Mouse (Mus musculus) CH12.LX (cell line): ENCODE data around the gene Zfp148. TPM values are rescaled to one million over a fixed set of nuclear protein-coding genes. Genes with fewer than 3 reads are reported as not detected.

Experiments used
- DNase-seq: peaks from one replicate; pipeline ENCODE4 v3.0.0-alpha.2; 2013; ENCODE audit errors: extremely low read depth
- H3K27ac ChIP-seq: 2 replicates; pipeline ENCODE4 v1.5.1; 2012; ENCODE audit warnings: low read depth, mild to moderate bottlenecking, control low read depth, moderate library complexity; ENCODE audit not compliant: insufficient read depth
- H3K27me3 ChIP-seq: replicated peaks from 2 replicates; pipeline ENCODE3; 2012; ENCODE audit warnings: inconsistent platforms
- H3K36me3 ChIP-seq, 2 experiments: replicated peaks in 1 of 2; 2 replicates each; pipeline versions ENCODE3 to v1.6.1; 2012; ENCODE audit warnings: inconsistent platforms in 1 of 2, low read length in 1 of 2, mild to moderate bottlenecking in 1 of 2, mixed read lengths in 1 of 2, moderate library complexity in 1 of 2; ENCODE audit not compliant: control insufficient read depth in 1 of 2, insufficient read depth in 1 of 2
- H3K4me1 ChIP-seq, 2 experiments: 2 replicates each; pipeline ENCODE4 v1.6.1; 2012; ENCODE audit warnings: inconsistent platforms in 1 of 2, moderate library complexity in 1 of 2; ENCODE audit not compliant: insufficient read depth in 2 of 2, control insufficient read depth in 1 of 2
- H3K4me2 ChIP-seq: 2 replicates; pipeline ENCODE4 v1.6.1; 2012; ENCODE audit warnings: low read depth, mild to moderate bottlenecking, control low read depth; ENCODE audit not compliant: poor library complexity, insufficient read depth, severe bottlenecking
- H3K4me3 ChIP-seq, 3 experiments: fragments of 150-350 bp in 1 of 3; sonication (generic) in 1 of 3; replicated peaks in 1 of 3; 2 replicates each; pipeline versions ENCODE3 to v1.5.1; 2011 to 2012; ENCODE audit warnings: low read depth in 2 of 3, low read length in 2 of 3, mild to moderate bottlenecking in 2 of 3, moderate library complexity in 2 of 3, control low read depth in 1 of 3, improper control_type of control experiment in 1 of 3, inconsistent platforms in 1 of 3, mixed read lengths in 1 of 3; ENCODE audit not compliant: poor library complexity in 1 of 3
- H3K79me2 ChIP-seq: replicated peaks from 2 replicates; pipeline ENCODE4 v1.6.1; 2012; ENCODE audit warnings: mild to moderate bottlenecking, moderate library complexity; ENCODE audit not compliant: control insufficient read depth, poor library complexity, insufficient read depth, severe bottlenecking; ENCODE audit errors: extremely low read depth
- H3K9ac ChIP-seq: 2 replicates; pipeline ENCODE4 v1.6.1; 2012; ENCODE audit warnings: low read depth, mild to moderate bottlenecking, control low read depth, moderate library complexity; ENCODE audit not compliant: insufficient read depth
- H3K9me3 ChIP-seq: replicated peaks from 2 replicates; pipeline ENCODE3; 2012; ENCODE audit warnings: low read length, inconsistent platforms, mixed read lengths
- E2F4 ChIP-seq: IDR thresholded peaks from 2 replicates; pipeline ENCODE4 v1.6.1; 2011; ENCODE audit warnings: low read depth, low read length, improper control_type of control experiment; ENCODE audit not compliant: insufficient replicate concordance
- ELF1 ChIP-seq: IDR thresholded peaks from 2 replicates; pipeline ENCODE4 v1.6.1; 2014; ENCODE audit warnings: low read depth, mild to moderate bottlenecking, inconsistent platforms, low read length, improper control_type of control experiment
- EP300 ChIP-seq: IDR thresholded peaks from 2 replicates; pipeline ENCODE4 v1.6.1; 2011; ENCODE audit warnings: low read length, improper control_type of control experiment
- ETS1 ChIP-seq: conservative IDR thresholded peaks from 2 replicates; pipeline ENCODE4 v1.6.1; 2012; ENCODE audit warnings: low read depth, mild to moderate bottlenecking, inconsistent platforms, low read length, improper control_type of control experiment, moderate library complexity
- GABPA ChIP-seq: IDR thresholded peaks from 2 replicates; pipeline ENCODE4 v1.6.1; 2012; ENCODE audit warnings: low read depth, low read length, improper control_type of control experiment, inconsistent platforms; ENCODE audit not compliant: insufficient replicate concordance
- HCFC1 ChIP-seq: IDR thresholded peaks from 2 replicates; pipeline ENCODE4 v1.6.1; 2012; ENCODE audit warnings: low read depth, mild to moderate bottlenecking, inconsistent platforms, low read length, improper control_type of control experiment
- JUND ChIP-seq: conservative IDR thresholded peaks from 2 replicates; pipeline ENCODE4 v1.6.1; 2011; ENCODE audit warnings: low read depth, low read length, improper control_type of control experiment
- KAT2A ChIP-seq: IDR thresholded peaks from 2 replicates; pipeline ENCODE4 v1.6.1; 2012; ENCODE audit warnings: low read length, improper control_type of control experiment, inconsistent platforms; ENCODE audit not compliant: insufficient replicate concordance
- MAFK ChIP-seq: IDR thresholded peaks from 2 replicates; pipeline ENCODE4 v1.6.1; 2011; ENCODE audit warnings: low read length, improper control_type of control experiment; ENCODE audit not compliant: insufficient replicate concordance
- MAX ChIP-seq: IDR thresholded peaks from 2 replicates; pipeline ENCODE4 v1.6.1; 2011; ENCODE audit warnings: low read length, improper control_type of control experiment
- MAZ ChIP-seq: IDR thresholded peaks from 2 replicates; pipeline ENCODE4 v1.6.1; 2012; ENCODE audit warnings: low read depth, mild to moderate bottlenecking, inconsistent platforms, low read length, improper control_type of control experiment, moderate library complexity
- MEF2A ChIP-seq: IDR thresholded peaks from 2 replicates; pipeline ENCODE4 v1.6.1; 2014; ENCODE audit warnings: low read depth, mild to moderate bottlenecking, inconsistent platforms, low read length, improper control_type of control experiment, borderline replicate concordance
- MXI1 ChIP-seq: IDR thresholded peaks from 2 replicates; pipeline ENCODE4 v1.6.1; 2011; ENCODE audit warnings: mild to moderate bottlenecking, low read depth, low read length, improper control_type of control experiment
- MYC ChIP-seq: IDR thresholded peaks from 2 replicates; pipeline ENCODE4 v1.6.1; 2011; ENCODE audit warnings: low read depth, mild to moderate bottlenecking, improper control_type of control experiment, low read length
- NRF1 ChIP-seq: IDR thresholded peaks from 2 replicates; pipeline ENCODE4 v1.6.1; 2014; ENCODE audit warnings: low read depth, mild to moderate bottlenecking, inconsistent platforms, low read length, improper control_type of control experiment, moderate library complexity
- POLR2AphosphoS2 ChIP-seq: IDR thresholded peaks from 2 replicates; pipeline ENCODE4 v1.6.1; 2011; ENCODE audit warnings: low read depth, low read length, improper control_type of control experiment
- SMC3 ChIP-seq: IDR thresholded peaks from 2 replicates; pipeline ENCODE4 v1.6.1; 2011; ENCODE audit warnings: low read depth, low read length, improper control_type of control experiment
- ZC3H11A ChIP-seq: IDR thresholded peaks from 2 replicates; pipeline ENCODE4 v1.6.1; 2012; ENCODE audit warnings: low read depth, mild to moderate bottlenecking, inconsistent platforms, low read length, improper control_type of control experiment
- ZMIZ1 ChIP-seq: IDR thresholded peaks from 2 replicates; pipeline ENCODE4 v1.6.1; 2012; ENCODE audit warnings: low read depth, mild to moderate bottlenecking, inconsistent platforms, low read length, improper control_type of control experiment
- ZNF384 ChIP-seq: IDR thresholded peaks from 2 replicates; pipeline ENCODE4 v1.6.1; 2012; ENCODE audit warnings: low read depth, low read length, improper control_type of control experiment, inconsistent platforms
- dilution Hi-C: fragments of 300-500 bp; cut with MboI; formaldehyde crosslinking; loops from 2 replicates; pipeline ENCODE4 v1.14.3; 2020; ENCODE audit warnings: low sequenced_read_pairs; ENCODE audit not compliant: extremely low pct_unique_long_range_greater_than_20kb, extremely low pct_ligation_motif_present
- in situ Hi-C: fragments of 300-500 bp; cut with MboI; formaldehyde crosslinking; loops from 3 replicates; pipeline ENCODE4 v1.14.3; 2019; ENCODE audit warnings: low sequenced_read_pairs, low pct_ligation_motif_present, low pct_unique_long_range_greater_than_20kb, mixed read lengths
- polyA plus RNA-seq: library from polyadenylated mRNA; unstranded; fragments of >175 nt; gene quantifications from 2 replicates; pipeline ENCODE4 v1.2.1, GENCODE M21; 2012; ENCODE audit warnings: low read depth; ENCODE audit not compliant: insufficient read length
- total RNA-seq, 2 experiments: library from RNA; depleted of rRNA; stranded (reverse); fragments of 300-350 nt in 1 of 2; fragments of >200 nt in 1 of 2; gene quantifications; 2 replicates each; pipeline ENCODE4 v1.2.3; 2012 to 2014

Gene Zfp148
- total and polyA plus RNA-seq, 3 experiments = 19.5 to 36.6 (median 28.6) TPM

DNA sequence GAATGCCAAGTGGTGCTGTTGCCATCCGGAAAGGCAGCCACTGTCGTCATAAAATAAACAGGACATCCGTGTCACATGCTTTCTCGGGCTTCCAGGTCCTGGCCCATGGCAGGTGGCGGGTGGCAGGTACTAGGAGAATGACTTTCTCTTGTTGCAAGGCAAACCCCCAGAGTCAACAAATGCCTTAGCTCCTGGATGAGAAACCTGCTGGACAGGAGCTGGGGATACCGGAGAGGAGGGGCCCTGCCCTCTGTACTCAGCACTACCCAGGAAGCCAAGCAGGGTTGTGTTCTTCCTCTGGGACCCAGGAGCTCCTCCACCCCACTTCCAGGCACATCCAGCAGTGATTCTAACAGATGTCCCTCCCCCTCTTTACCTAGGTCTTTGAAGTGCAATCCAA is 131.9 kb downstream of the Zfp148 start:
- Histone ChIP-seq H3K27me3 (no peaks in the 10 kb centered on the region), H3K4me2 (no peak overlapping the region), H3K4me3 (no peak overlapping the region), H3K4me1 (peaks cover 4 to 9% of the 10 kb centered on the region in 2 experiments), H3K79me2 (no peaks in the 10 kb centered on the region), H3K9ac (no peak overlapping the region), H3K9me3 (no peaks in the 10 kb centered on the region)
- in situ Hi-C loops (no loop called here), dilution Hi-C loops (no loop called here)
- DNase-seq = no peak
- TF ChIP-seq NRF1 (no peak), E2F4 (no peak), GABPA (no peak), SMC3 (no peak), MAFK (no peak), HCFC1 (no peak), ZMIZ1 (no peak), MXI1 (no peak), ZNF384 (no peak)
- TF ChIP-seq, all 38 proteins: peak for 0
- no peaks in the 10 kb centered on the region for H3K36me3 ChIP-seq
- H3K27ac ChIP-seq = no peak overlapping the region

DNA sequence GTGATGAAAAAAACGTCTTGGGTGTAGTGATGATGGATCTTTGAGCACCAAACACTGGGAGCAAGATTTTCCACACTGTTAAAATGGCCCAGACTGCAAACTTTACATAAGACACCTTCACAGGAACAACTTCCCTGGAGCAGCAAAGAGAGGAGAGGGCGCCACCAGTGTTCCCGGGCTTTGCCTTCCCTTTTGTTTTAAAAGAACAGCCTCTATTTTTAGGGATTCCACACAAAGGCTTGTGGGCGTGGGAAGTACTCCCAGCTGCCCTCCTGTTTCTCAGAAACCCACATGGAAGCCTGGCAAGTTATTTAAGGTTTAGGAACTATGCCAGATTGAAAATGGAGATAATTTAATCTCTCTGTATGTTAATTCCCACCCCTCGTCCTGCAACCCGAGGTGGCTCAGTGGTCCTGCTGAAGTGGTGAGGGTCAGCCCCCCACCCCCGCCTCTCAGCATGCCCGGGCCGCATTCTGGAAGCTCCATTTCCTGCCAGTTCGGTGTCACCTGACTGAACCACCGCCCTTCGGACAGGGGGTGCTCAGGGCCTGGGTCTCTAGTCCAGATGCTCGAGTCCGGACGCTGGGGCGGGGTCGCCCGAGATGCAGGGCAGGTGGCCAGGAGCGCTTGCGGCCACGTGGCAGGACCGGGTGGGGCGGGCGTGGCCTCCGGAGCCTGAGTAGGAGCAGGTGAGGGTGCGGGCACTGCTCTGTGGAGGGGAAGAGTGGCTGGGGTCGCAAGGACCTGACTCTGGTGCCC is 136.3 kb downstream of the Zfp148 start, which contains the start of gene Slc12a8:
Slc12a8 (plus strand) TSS at position 522 of the 759 bp plus-strand sequence.
- Histone ChIP-seq H3K4me1 (peaks cover 0 to 5% of the 10 kb centered on the region in 2 experiments; a peak in 2 of 4 replicates), H3K27me3 (no peaks in the 10 kb centered on the region), H3K9ac (no peak within 1 kb of the TSS), H3K27ac (no peak within 1 kb of the TSS), H3K36me3 (no peaks in the 10 kb centered on the region), H3K79me2 (no peaks in the 10 kb centered on the region), H3K4me3 (no peak within 1 kb of the TSS), H3K4me2 (no peak within 1 kb of the TSS), H3K9me3 (no peaks in the 10 kb centered on the region)
- DNase-seq = no peak
- TF ChIP-seq ZC3H11A = no peak
- no peak for TF ChIP-seq POLR2AphosphoS2
- TF ChIP-seq JUND = no peak
- no peak for TF ChIP-seq EP300
- TF ChIP-seq E2F4 = no peak
- no peak for TF ChIP-seq MAZ
- TF ChIP-seq NRF1 = no peak
- TF ChIP-seq MAX = no peak
- no peak for TF ChIP-seq ETS1
- TF ChIP-seq ELF1 = no peak
- TF ChIP-seq MYC = no peak
- no peak for TF ChIP-seq MEF2A
- no peak for TF ChIP-seq MXI1
- TF ChIP-seq ZNF384 = no peak
- TF ChIP-seq KAT2A = no peak
- no peak for TF ChIP-seq MAFK
- dilution Hi-C loops (no loop called here), in situ Hi-C loops (no loop called here)
